ENCODE assay signal across 11 mouse cellular contexts in genomic region chr17:7420191-7420973, GRCm38 (mm10). TPM values are rescaled to one million over a fixed set of nuclear protein-coding genes. Genes with fewer than 3 reads are reported as not detected.
DNase-seq lines count a peak whose midpoint lies in the region; ATAC-seq and TF ChIP-seq lines count a peak whose summit lies in the region.
"Not testable (repeated sequence)": the region's sequence is repeated elsewhere in the genome, so short reads cannot be mapped to it uniquely, and the experiment has no call there.
"Had no signal": no experiment of that assay in that cellular context is flagged by ENCODE, and none has a peak within 500 bp of the region (broad histone marks: within the 10 kb centered on the region; RNA-seq: fewer than 3 reads in every experiment).

No protein-coding gene starts in this region.

- H3K4me2 ChIP-seq in forebrain, embryonic 13.5 days; heart, postnatal 0 days (ENCODE audit: low read depth, low read length); limb, embryonic 12.5 days; neural tube, embryonic 14.5 days (ENCODE audit: low read depth, low read length): not testable (repeated sequence)

- not testable (repeated sequence) for TF ChIP-seq EP300 in heart, postnatal 0 days (IDR thresholded peaks at IDR 0.05; ENCODE audit: low read depth)

- H3K4me3 ChIP-seq in forebrain, embryonic 13.5 days; heart, postnatal 0 days (ENCODE audit: low read depth, low read length); kidney, adult 2 months (ENCODE audit: insufficient read depth, low read depth, low read length); limb, embryonic 12.5 days (replicated peaks); neural tube, embryonic 14.5 days (ENCODE audit: low read depth, low read length): not testable (repeated sequence)

- WGBS in forebrain, embryonic 13.5 days, result 35% methylated on average over 3 of the region's 3 CpGs
- 0% methylated on average over 2 of the region's 3 CpGs for WGBS in heart, postnatal 0 days
- WGBS in kidney, adult 2 months, result 37% methylated on average over 3 of the region's 3 CpGs
- 32% methylated on average over 3 of the region's 3 CpGs for WGBS in limb, embryonic 12.5 days
- 0% methylated on average over 1 of the region's 3 CpGs for WGBS in neural tube, embryonic 14.5 days

- TF ChIP-seq CTCF in heart, postnatal 0 days (IDR thresholded peaks at IDR 0.05; ENCODE audit: low read depth), result peak; percentile 52
- TF ChIP-seq CTCF in kidney, adult 2 months (conservative IDR thresholded peaks at IDR 0.05; ENCODE audit: insufficient read depth, insufficient read length, low read depth, low read length), result peak; percentile 32

- H3K9me3 ChIP-seq in forebrain, embryonic 13.5 days (replicated peaks); heart, postnatal 0 days (replicated peaks; ENCODE audit: control insufficient read depth, low read length); limb, embryonic 12.5 days; neural tube, embryonic 14.5 days (ENCODE audit: control insufficient read depth, low read length): not testable (repeated sequence)

- peak; percentile 43 to 44 for DNase-seq in cerebellum, postnatal 10 days
- peak; percentile 23 for DNase-seq in heart, postnatal 0 days (ENCODE audit: low spot score)
- peak; percentile 13 for DNase-seq in kidney, adult 2 months

- not testable (repeated sequence) for TF ChIP-seq POLR2A in kidney, adult 2 months (IDR thresholded peaks at IDR 0.05; ENCODE audit: low read depth, low read length)

- H3K9ac ChIP-seq in forebrain, embryonic 13.5 days; heart, postnatal 0 days (replicated peaks; ENCODE audit: low read depth, low read length); limb, embryonic 12.5 days (replicated peaks); neural tube, embryonic 14.5 days (replicated peaks; ENCODE audit: low read depth, low read length): not testable (repeated sequence)

- ATAC-seq in forebrain, embryonic 13.5 days, result peak; percentile 91
- peak; percentile 72 for ATAC-seq in heart, postnatal 0 days (ENCODE audit: insufficient read depth, low read depth)
- peak; percentile 79; the same call in 1 of the 2 replicates for ATAC-seq in limb, embryonic 12.5 days (ENCODE audit: insufficient number of reproducible peaks, insufficient read depth, low FRiP score, low TSS enrichment, low read depth)
- ATAC-seq in megakaryocyte, adult 5-6 weeks (ENCODE audit: poor library complexity, severe bottlenecking), result peak; percentile 89
- ATAC-seq in neural tube, embryonic 14.5 days (ENCODE audit: low read depth), result peak; percentile 94

- H3K27me3 ChIP-seq in forebrain, embryonic 13.5 days; heart, postnatal 0 days (ENCODE audit: control insufficient read depth, insufficient read depth, low read length); kidney, adult 2 months (replicated peaks; ENCODE audit: control insufficient read depth, insufficient read depth, low read length); limb, embryonic 12.5 days; neural tube, embryonic 14.5 days (ENCODE audit: control insufficient read depth, insufficient read depth, low read length): not testable (repeated sequence)

- not testable (repeated sequence) for H3K36me3 ChIP-seq in forebrain, embryonic 13.5 days (ENCODE audit: poor library complexity, severe bottlenecking); heart, postnatal 0 days (replicated peaks; ENCODE audit: control insufficient read depth, insufficient read depth, low read length); kidney, adult 2 months (ENCODE audit: control insufficient read depth, insufficient read depth, low read length); limb, embryonic 12.5 days; neural tube, embryonic 14.5 days (ENCODE audit: control insufficient read depth, insufficient read depth, low read length)

- H3K27ac ChIP-seq in forebrain, embryonic 13.5 days; heart, postnatal 0 days (ENCODE audit: low read depth); kidney, adult 2 months (ENCODE audit: insufficient read depth, low read depth, low read length); limb, embryonic 12.5 days; neural tube, embryonic 14.5 days (ENCODE audit: low read depth, low read length): not testable (repeated sequence)

- H3K4me1 ChIP-seq in forebrain, embryonic 13.5 days; heart, postnatal 0 days (ENCODE audit: control insufficient read depth, insufficient read depth); kidney, adult 2 months (ENCODE audit: control insufficient read depth, insufficient read depth, low read length); limb, embryonic 12.5 days (replicated peaks); neural tube, embryonic 14.5 days (ENCODE audit: control insufficient read depth, insufficient read depth, low read length): not testable (repeated sequence)

RNA-seq across cellular contexts. Expression of gene Unc93a2, which starts 35.1 kb away (rescaled TPM):
- polyA plus RNA-seq in forebrain, embryonic 13.5 days (2015; fragmentation: Nextera tagmentation; extraction: Ambion mirVana), result not detected in 2 replicates
- not detected in 2 replicates for total RNA-seq in heart, postnatal 0 days (2014; rRNA removed; ENCODE audit: low replicate concordance)
- polyA plus RNA-seq in heart, postnatal 0 days (2015; fragmentation: Nextera tagmentation; extraction: Ambion mirVana), result not detected in 2 replicates
- 0.13 and 0.14 TPM in 2 replicates for polyA plus RNA-seq in kidney, adult 2 months (2012; rRNA removed)
- not detected in 2 replicates for polyA plus RNA-seq in limb, embryonic 12.5 days (2016; fragmentation: Nextera tagmentation; extraction: Ambion mirVana)
- 0.46 TPM in 1 of 2 replicates, not detected in the other for total RNA-seq in megakaryocyte, adult 5-6 weeks (2015)
- not detected in 2 replicates for total RNA-seq in megakaryocyte, adult 5-6 weeks (2017)
- not detected in 2 replicates for polyA plus RNA-seq in neural tube, embryonic 14.5 days (2014; fragmentation: Nextera tagmentation; extraction: Ambion mirVana)
- total RNA-seq: layer of hippocampus, adult 8-10 months; MEL had no signal

RNA-seq across cellular contexts. Expression of gene Gm49630, which starts 48.6 kb away (rescaled TPM):
- polyA plus RNA-seq in forebrain, embryonic 13.5 days (2015; fragmentation: Nextera tagmentation; extraction: Ambion mirVana), result not detected in 2 replicates
- total RNA-seq in heart, postnatal 0 days (2014; rRNA removed; ENCODE audit: low replicate concordance), result not detected in 2 replicates
- polyA plus RNA-seq in heart, postnatal 0 days (2015; fragmentation: Nextera tagmentation; extraction: Ambion mirVana), result not detected in 2 replicates
- not detected in 2 replicates for polyA plus RNA-seq in kidney, adult 2 months (2012; rRNA removed)
- polyA plus RNA-seq in limb, embryonic 12.5 days (2016; fragmentation: Nextera tagmentation; extraction: Ambion mirVana), result not detected in 2 replicates
- total RNA-seq in megakaryocyte, adult 5-6 weeks (2015), result not detected in 2 replicates
- total RNA-seq in megakaryocyte, adult 5-6 weeks (2017), result not detected in 2 replicates
- not detected in 2 replicates for polyA plus RNA-seq in neural tube, embryonic 14.5 days (2014; fragmentation: Nextera tagmentation; extraction: Ambion mirVana)
- total RNA-seq: adrenal gland, adult 18-20 months; heart, postnatal 14 days; layer of hippocampus, adult 8-10 months; MEL had no signal
